Mouse (Mus musculus) myocyte (in vitro differentiated cells): ENCODE measurements around the gene Lrrc29. TPM values are rescaled to one million over a fixed set of nuclear protein-coding genes. Genes with fewer than 3 reads are reported as not detected.

ENCODE experiments used
- H3K27me3 ChIP-seq: one replicate; pipeline ENCODE4 v1.6.1; 2011; ENCODE audit not compliant: control insufficient read depth, insufficient read depth, insufficient read length
- H3K36me3 ChIP-seq: one replicate; pipeline ENCODE4 v1.6.1; 2011; ENCODE audit not compliant: control insufficient read depth, insufficient read depth
- H3K4me2 ChIP-seq: one replicate; pipeline ENCODE4 v1.6.1; 2011; ENCODE audit warnings: low read depth, control low read depth
- H3K4me3 ChIP-seq: one replicate; pipeline ENCODE4 v1.5.1; 2011; ENCODE audit warnings: mild to moderate bottlenecking, control low read depth, moderate library complexity
- H3K79me2 ChIP-seq: one replicate; pipeline ENCODE4 v1.6.1; 2011; ENCODE audit not compliant: control insufficient read depth, insufficient read depth
- H3ac ChIP-seq: one replicate; pipeline ENCODE4 v1.6.1; 2011; ENCODE audit not compliant: control insufficient read depth, insufficient read length
- CEBPB ChIP-seq: IDR thresholded peaks from 2 replicates; pipeline ENCODE4 v1.6.1; 2011; ENCODE audit warnings: mild to moderate bottlenecking, moderate library complexity; ENCODE audit not compliant: poor library complexity, insufficient read depth, severe bottlenecking
- E2F4 ChIP-seq: IDR thresholded peaks from one replicate; pipeline ENCODE4 v1.6.1; 2011; ENCODE audit warnings: mild to moderate bottlenecking, control low read depth, moderate library complexity; ENCODE audit not compliant: insufficient read depth
- MAX ChIP-seq: IDR thresholded peaks from one replicate; pipeline ENCODE4 v1.6.1; 2011; ENCODE audit warnings: low read depth, mild to moderate bottlenecking, control low read depth
- MYOD1 ChIP-seq, 3 experiments: IDR thresholded peaks; one replicate each; pipeline ENCODE4 v1.6.1; 2011; ENCODE audit warnings: control low read depth in 2 of 3, low read depth in 2 of 3, mild to moderate bottlenecking in 2 of 3, moderate library complexity in 1 of 3; ENCODE audit not compliant: insufficient read length in 2 of 3, control insufficient read depth in 1 of 3
- MYOG ChIP-seq, 3 experiments: IDR thresholded peaks; one replicate each; pipeline ENCODE4 v1.6.1; 2011; ENCODE audit warnings: control low read depth in 2 of 3, low read depth in 2 of 3, mild to moderate bottlenecking in 2 of 3; ENCODE audit not compliant: insufficient read length in 2 of 3, control insufficient read depth in 1 of 3, insufficient read depth in 1 of 3
- POLR2A ChIP-seq: IDR thresholded peaks from one replicate; pipeline ENCODE4 v1.6.1; 2011; ENCODE audit warnings: low read depth, mild to moderate bottlenecking, control low read depth, moderate library complexity; ENCODE audit not compliant: insufficient read length
- POLR2AphosphoS2 ChIP-seq: IDR thresholded peaks from one replicate; pipeline ENCODE4 v1.6.1; 2011; ENCODE audit warnings: low read depth, control low read depth; ENCODE audit not compliant: insufficient read length
- REST ChIP-seq: IDR thresholded peaks from one replicate; pipeline ENCODE4 v1.6.1; 2011; ENCODE audit warnings: mild to moderate bottlenecking, control low read depth, moderate library complexity; ENCODE audit not compliant: insufficient read depth, insufficient read length
- SRF ChIP-seq: IDR thresholded peaks from one replicate; pipeline ENCODE4 v1.6.1; 2011; ENCODE audit warnings: low read depth; ENCODE audit not compliant: control insufficient read depth, insufficient read length
- TCF12 ChIP-seq: IDR thresholded peaks from one replicate; pipeline ENCODE4 v1.6.1; 2011; ENCODE audit warnings: mild to moderate bottlenecking, control low read depth; ENCODE audit not compliant: poor library complexity, insufficient read depth, severe bottlenecking
- TCF3 ChIP-seq: IDR thresholded peaks from one replicate; pipeline ENCODE4 v1.6.1; 2011; ENCODE audit warnings: low read depth, control low read depth; ENCODE audit not compliant: insufficient read length
- USF1 ChIP-seq: IDR thresholded peaks from one replicate; pipeline ENCODE4 v1.6.1; 2011; ENCODE audit warnings: low read depth, mild to moderate bottlenecking, control low read depth, moderate library complexity
- polyA plus RNA-seq: library from polyadenylated mRNA; unstranded; fragments of >200 nt; fragmentation: generic; extraction: Trizol; gene quantifications from one replicate; pipeline ENCODE4 v1.2.1, GENCODE M21; 2012; ENCODE audit warnings: missing spikeins

Lrrc29 gene
- polyA plus RNA-seq, 1 experiment: 1.8 TPM

- peaks cover 49% of the 10 kb centered on the region for H3K36me3 ChIP-seq
- TF ChIP-seq MYOG (IDR thresholded peaks at IDR 0.05; ENCODE audit: control insufficient read depth in 1 of 3, insufficient read depth in 1 of 3, insufficient read length in 2 of 3, low read depth in 2 of 3) (peak in 1 of 3 experiments; percentile 22), E2F4 (no peak), REST (no peak), MAX (no peak), POLR2AphosphoS2 (peak; percentile 98), USF1 (no peak), SRF (no peak), POLR2A (peak; percentile 55), MYOD1 (IDR thresholded peaks at IDR 0.05; ENCODE audit: control insufficient read depth in 1 of 3, insufficient read length in 2 of 3, low read depth in 2 of 3) (peak; percentile 75 to 92 (median 88)), TCF12 (peak; percentile 37), TCF3 (peak; percentile 4)
- H3K4me2 ChIP-seq: peak overlapping the region; percentile 24
- no peaks in the 10 kb centered on the region for H3K27me3 ChIP-seq
- H3K4me3 ChIP-seq: no peak overlapping the region
- H3K79me2 ChIP-seq: peaks cover 11% of the 10 kb centered on the region
- H3ac ChIP-seq: no peak overlapping the region
Observed at GRCm38 (mm10) chr8:105304325-105305210, 21.5 kb downstream of the Lrrc29 start.

GRCm38 (mm10) chr8:105303874-105304273 is 22.2 kb downstream of the Lrrc29 start:
- peaks cover 16% of the 10 kb centered on the region for H3K79me2 ChIP-seq
- no peak overlapping the region for H3K4me3 ChIP-seq
- no peak for TF ChIP-seq MYOD1 (IDR thresholded peaks at IDR 0.05; ENCODE audit: control insufficient read depth in 1 of 3, insufficient read length in 2 of 3, low read depth in 2 of 3)
- no peak for TF ChIP-seq MAX
- no peak for TF ChIP-seq SRF
- TF ChIP-seq POLR2AphosphoS2: no peak
- TF ChIP-seq TCF3: no peak
- no peak for TF ChIP-seq TCF12
- no peak for TF ChIP-seq MYOG (IDR thresholded peaks at IDR 0.05; ENCODE audit: control insufficient read depth in 1 of 3, insufficient read depth in 1 of 3, insufficient read length in 2 of 3, low read depth in 2 of 3)
- no peak for TF ChIP-seq USF1
- no peak for TF ChIP-seq CEBPB
- no peak for TF ChIP-seq REST
- H3K36me3 ChIP-seq: peaks cover 52% of the 10 kb centered on the region
- H3K27me3 ChIP-seq: no peaks in the 10 kb centered on the region
- no peak overlapping the region for H3K4me2 ChIP-seq
- no peak overlapping the region for H3ac ChIP-seq

- H3K79me2 ChIP-seq: peaks cover 20% of the 10 kb centered on the region
- H3K36me3 ChIP-seq: peaks cover 48% of the 10 kb centered on the region
- TF ChIP-seq MYOD1 (IDR thresholded peaks at IDR 0.05; ENCODE audit: control insufficient read depth in 1 of 3, insufficient read length in 2 of 3, low read depth in 2 of 3): no peak
- no peak for TF ChIP-seq SRF
- no peak for TF ChIP-seq E2F4
- no peak for TF ChIP-seq POLR2AphosphoS2
- no peak for TF ChIP-seq TCF12
- TF ChIP-seq CEBPB: no peak
- no peak for TF ChIP-seq USF1
- no peak for TF ChIP-seq MYOG (IDR thresholded peaks at IDR 0.05; ENCODE audit: control insufficient read depth in 1 of 3, insufficient read depth in 1 of 3, insufficient read length in 2 of 3, low read depth in 2 of 3)
- no peak for TF ChIP-seq TCF3
- no peak for TF ChIP-seq MAX
- no peak for TF ChIP-seq POLR2A
- no peak for TF ChIP-seq REST
- no peak overlapping the region for H3K4me3 ChIP-seq
- no peak overlapping the region for H3K4me2 ChIP-seq
- no peak overlapping the region for H3ac ChIP-seq
- H3K27me3 ChIP-seq: no peaks in the 10 kb centered on the region
Observed at GRCm38 (mm10) chr8:105303396-105303795, 22.7 kb downstream of the Lrrc29 start.

GRCm38 (mm10) chr8:105299962-105300361 is 26.1 kb downstream of the Lrrc29 start:
- H3K36me3 ChIP-seq: peaks cover 48% of the 10 kb centered on the region
- peak overlapping the region; percentile 93 for H3K4me3 ChIP-seq
- TF ChIP-seq POLR2A: no peak
- no peak for TF ChIP-seq SRF
- no peak for TF ChIP-seq MYOG (IDR thresholded peaks at IDR 0.05; ENCODE audit: control insufficient read depth in 1 of 3, insufficient read depth in 1 of 3, insufficient read length in 2 of 3, low read depth in 2 of 3)
- TF ChIP-seq CEBPB: no peak
- TF ChIP-seq POLR2AphosphoS2: no peak
- no peak for TF ChIP-seq MYOD1 (IDR thresholded peaks at IDR 0.05; ENCODE audit: control insufficient read depth in 1 of 3, insufficient read length in 2 of 3, low read depth in 2 of 3)
- TF ChIP-seq USF1: no peak
- no peak for TF ChIP-seq TCF3
- TF ChIP-seq REST: no peak
- TF ChIP-seq MAX: no peak
- no peak for TF ChIP-seq E2F4
- no peak for TF ChIP-seq TCF12
- no peaks in the 10 kb centered on the region for H3K27me3 ChIP-seq
- no peak overlapping the region for H3ac ChIP-seq
- H3K4me2 ChIP-seq: peak overlapping the region; percentile 82
- H3K79me2 ChIP-seq: peaks cover 32% of the 10 kb centered on the region
